Mouse (Mus musculus) retina, adult 2 months (tissue): ENCODE results near the gene Adsl.

Source experiments
- DNase-seq: peaks from one replicate; pipeline ENCODE4 v3.0.0-alpha.2; 2012; ENCODE audit warnings: low read depth, low spot score

The Adsl gene

DNA sequence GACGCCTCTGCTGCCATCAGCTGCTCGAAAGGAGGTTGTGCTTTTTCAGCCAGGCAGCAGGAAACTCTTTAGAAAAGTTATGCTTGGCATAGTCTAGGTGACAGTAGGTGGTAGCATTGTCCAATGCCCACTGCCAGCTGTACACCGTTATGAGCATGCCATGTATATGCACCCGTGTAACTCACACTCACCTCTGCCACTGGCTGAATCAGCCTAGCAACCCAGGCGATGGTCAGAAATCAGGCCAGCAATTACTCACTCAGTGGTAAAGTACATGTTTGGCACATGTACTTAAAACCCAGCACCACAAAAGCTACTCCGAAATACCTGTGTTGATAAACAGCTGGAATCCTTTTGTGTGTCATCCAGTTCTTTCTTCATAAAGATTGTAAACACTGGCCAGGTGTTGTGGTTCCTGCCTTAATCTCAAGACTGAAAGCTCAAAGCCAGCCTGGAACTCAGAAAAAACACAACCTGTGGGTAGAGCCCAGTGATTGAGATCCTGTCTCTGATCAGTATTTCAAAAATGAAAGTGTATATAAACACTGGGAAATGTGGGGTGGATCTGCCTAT is 6.7 kb upstream of the Adsl start:
- DNase-seq = no peak

DNA sequence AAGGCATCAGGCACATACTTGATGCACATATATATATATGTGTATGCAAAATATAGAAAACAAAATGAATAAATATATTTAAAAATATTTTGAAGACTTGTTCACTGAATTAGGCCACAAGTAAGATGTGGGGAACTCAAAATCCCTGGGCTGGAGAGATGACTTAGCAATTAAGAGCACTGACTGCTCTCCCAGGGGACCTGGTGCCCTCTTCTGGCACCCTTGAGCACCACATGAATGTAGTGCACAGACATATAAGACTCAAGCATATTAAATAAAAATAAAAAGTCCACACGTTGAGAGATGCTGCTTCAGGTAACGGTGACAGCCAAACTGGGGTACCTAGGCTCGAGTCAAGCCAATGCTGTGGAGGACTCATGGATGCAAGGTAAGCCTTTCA is 2.4 kb upstream of the Adsl start:
- peak; percentile 15 for DNase-seq

DNA sequence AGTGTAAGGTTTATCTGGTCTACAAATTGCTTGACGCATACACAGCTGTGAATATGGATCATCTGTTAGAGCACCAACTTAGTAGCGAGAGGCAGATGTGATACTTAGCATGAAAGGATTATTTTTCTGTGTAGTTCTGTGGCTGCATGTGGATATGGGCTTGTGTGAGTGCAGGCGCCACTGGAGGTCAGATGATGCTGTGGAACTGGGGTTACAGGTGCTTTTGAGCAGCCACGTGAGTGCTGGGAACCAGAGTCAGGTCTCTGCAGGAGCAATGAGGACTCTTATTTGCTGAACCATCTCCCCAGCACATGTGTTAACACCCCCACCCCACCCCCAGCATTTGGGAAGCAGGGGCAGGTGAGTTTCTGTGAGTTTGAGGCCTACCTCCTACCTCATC is 1.1 kb downstream of the Adsl start:
- DNase-seq = no peak

DNA sequence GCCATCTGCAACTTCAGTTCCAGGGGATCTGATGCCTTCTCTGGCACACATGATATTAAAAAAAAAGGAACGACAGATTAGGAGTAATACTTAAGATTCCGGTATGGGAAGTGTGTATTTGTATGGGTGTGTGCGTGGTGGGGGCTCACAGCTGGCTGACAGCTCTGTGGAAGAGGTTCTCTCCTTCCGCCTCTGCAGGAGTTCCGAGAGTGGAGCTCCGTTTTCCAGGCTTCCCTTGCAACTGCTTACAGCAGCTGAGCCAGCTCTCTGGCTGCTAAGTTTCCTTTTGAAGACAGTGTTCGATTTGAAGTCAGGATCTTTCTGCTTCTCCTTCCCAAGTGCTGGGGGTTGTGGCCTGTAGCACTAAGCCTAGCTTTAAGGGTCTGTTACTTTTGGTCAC is 1.8 kb downstream of the Adsl start:
- DNase-seq = no peak

DNA sequence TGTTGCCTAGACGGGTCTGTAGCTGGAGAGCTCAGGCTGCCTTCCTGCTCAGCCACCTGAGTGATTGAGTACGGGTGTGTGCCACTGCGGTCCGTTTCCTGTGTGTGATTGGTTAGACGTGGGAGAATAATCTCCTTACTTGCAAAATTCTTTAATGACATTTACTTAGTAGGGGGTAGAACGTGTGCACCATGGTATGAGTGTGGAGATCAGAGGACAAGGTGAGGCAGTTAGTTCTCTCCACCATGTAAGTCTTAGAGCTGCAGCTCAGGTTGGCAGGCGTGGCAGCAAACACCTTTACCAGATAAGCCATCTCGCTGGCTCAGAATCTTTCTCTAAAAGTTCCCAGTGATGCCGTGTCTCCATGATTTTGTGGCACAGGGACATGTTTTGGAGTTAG is 5.7 kb downstream of the Adsl start:
- DNase-seq = no peak

DNA sequence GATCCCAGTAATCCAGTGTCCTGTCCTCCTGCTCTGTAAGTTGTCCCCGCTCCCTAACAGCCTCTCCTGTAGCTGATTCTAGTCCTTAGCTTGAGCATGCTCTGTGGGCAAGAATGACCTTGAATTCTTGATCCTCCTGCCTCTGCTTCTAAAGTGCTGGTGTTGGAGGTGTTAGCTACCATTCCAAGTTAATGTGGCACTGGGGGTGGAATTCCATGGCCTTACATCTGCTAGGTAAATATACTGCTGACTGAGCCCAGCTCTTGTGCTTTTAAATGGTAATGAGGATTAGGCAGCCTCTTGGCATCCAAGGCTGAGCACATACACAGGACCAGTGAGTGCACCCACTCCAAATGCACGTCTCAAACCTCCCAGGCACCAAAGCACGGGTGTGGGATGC is 6.6 kb downstream of the Adsl start:
- no peak for DNase-seq

DNA sequence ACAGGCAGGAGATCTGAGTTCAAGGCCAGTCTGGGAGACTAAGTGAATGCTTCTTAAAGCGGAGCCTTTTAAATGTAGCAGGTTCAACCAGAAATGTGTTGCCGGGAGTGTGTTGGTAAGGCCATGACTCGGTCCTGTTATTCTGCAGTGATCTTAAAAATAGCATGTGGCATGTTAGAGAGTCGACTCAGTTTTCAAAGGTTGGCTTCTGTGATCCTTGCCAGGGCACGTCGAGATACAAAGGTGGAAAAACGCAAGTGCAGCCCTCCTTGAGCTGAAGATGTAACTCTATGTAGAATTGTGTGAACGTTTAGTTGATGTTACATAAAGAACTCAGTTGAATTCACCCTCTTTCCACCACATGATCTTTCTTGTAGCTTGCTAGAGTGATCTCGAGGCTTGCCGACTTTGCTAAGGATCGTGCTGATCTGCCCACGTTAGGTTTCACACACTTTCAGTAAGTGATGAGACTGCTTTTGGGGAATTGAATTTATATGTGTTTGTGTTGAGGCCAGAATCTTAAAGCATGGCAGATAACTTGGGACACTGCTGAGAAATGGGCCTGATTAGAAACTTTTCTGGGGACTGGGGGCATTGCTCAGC is 7.6 kb downstream of the Adsl start:
- no peak for DNase-seq

DNA sequence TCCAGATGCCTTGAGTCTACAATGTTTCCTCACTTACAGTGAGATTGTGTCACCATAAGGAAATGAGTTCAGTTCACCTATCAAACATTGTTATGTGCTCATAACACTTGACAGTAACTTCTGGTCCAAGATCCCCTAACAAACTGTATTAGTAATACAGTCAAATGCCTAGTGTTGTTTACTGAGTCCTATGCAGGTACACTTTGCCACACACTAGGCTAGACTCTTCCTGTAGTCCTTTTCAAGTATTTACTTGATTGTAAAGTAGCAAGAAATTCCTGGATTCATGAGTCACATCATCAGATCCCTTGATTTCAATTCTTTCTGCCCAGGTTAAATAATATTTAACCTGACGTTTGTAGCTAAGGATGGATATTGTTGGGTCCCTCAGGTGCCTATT is 21.1 kb downstream of the Adsl start:
- DNase-seq = no peak

DNA sequence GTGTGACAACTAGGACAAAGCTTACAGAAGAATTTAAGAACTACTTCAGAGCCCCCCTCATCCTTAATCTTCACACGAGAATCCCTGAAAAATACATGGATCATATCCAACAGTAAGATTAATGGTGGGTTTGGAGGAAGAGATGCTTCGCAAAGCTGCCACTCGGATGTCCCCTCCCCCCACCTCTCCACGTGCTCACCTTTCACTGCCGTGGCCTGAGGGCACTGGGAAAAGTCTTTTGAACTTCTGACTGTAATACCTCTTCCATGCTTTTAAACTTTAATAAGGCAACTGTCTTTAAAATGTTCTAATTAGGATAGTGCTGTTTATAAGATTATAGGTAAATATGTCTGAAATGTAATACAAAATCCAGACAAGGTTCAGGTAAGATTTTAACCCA is 26.0 kb downstream of the Adsl start:
- DNase-seq = no peak

DNA sequence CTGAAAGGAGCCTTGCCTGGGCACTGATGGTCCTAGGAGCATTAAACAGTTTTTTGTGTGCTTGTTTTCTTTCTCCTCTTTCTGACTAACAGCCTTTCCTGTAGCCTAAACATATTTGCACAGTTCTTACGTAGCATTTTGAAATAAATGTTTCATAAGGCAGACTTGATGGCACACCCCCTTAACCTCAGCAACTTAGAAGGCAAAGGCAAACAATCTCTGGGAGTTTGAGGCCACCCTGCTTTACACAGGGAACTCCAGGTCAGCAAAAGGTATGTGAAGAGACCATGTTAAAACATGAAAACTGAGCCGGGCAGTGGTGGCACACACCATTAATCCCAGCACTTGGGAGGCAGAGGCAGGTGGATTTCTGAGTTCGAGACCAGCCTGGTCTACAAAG is 27.4 kb downstream of the Adsl start:
- no peak for DNase-seq

DNA sequence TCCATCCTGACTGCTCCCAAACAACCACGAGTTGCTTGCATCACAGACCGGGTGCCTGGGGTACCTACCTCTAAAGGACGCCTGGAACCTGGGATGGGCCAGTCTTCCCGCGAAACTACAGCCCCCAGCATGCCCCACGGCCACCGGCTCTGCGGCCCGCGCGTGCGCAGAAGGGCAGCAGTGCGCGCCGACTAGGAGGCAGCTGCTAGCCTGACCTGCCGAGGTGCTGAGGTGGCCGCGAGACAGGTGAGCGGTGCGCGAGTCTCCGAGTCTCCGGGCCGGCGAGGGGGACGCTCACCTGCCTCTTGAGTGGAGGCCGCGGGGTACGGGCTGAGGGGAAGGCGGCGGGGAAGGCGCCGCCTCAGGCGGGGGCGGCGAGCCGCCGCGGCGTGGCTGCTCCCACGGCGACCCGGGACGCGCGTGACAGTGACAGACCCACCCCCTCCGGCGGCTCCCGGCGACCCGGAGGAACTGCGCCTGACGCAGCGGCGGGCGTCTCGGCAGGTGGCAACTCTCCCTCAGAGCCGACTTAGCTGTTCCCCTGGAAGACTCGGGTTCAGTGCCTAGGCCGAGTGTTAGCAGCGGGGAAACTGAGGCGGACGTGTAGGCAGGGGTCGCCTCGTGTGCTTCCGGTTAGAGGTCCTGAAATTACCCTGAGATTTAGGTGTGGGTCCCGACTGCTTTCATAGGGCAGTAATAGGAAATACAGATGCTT is 29.5 kb downstream of the Adsl start, which contains the start of gene Sgsm3:
TSS of gene Sgsm3 (plus strand) at position 146 of the 715 bp plus-strand sequence.
- DNase-seq = peak; percentile 75

DNA sequence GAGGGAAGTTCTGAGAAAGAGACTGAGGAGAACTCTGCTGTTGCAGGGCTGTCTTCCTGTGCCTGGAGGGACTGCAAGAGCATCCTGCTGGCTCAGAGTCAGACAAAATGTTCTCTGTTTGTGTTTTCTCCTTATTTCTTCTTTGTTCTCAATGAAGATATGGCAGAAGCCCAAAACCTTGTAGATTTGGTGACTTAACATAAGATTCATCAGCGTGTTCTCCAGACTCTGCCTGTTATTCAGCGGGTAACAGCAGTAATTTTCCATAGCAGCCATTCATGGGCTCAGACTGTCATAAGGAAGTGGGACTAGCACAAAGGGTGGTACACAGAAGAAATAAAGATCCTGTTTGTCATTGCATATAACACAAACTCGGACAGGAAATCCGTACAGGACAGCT is 31.3 kb downstream of the Adsl start:
- DNase-seq = no peak

DNA sequence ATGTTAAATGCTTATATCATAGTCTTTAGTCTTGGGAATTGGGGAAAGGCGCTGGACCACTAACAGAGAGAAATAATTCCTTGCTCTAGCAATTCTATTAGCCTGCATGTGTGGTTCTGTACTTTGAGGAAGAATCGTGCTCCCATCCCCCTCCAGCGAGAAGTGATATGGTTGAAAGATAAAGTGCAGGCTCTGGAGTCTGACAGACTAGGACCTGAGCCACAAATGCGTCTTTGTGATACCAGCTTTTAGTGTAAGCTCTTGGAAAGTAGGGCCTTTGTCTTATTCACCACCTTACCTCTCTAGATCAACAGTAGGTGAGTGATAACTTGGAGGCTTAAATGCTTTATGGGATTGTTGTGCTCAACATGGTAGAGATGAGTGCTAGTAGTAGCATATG is 32.9 kb downstream of the Adsl start:
- no peak for DNase-seq

DNA sequence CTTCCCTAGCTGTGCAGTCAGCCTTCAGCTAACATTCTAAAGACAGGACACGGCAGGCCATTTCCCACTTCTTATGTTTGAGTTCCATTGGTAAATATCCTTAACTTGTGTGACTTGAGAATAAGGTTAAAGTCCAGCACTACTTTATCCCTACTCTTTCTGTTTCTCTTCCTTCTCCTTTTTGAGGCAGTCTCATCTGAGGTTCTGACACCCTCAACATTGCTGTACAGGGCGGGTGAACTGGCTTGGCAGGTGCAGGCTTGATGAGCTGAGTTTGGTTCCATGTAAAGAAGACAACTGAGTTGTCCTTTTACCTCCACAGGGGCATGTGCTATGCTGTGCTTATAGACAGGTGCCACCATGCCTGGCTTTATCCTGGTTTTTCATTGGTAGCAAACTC is 35.0 kb downstream of the Adsl start:
- DNase-seq = no peak

DNA sequence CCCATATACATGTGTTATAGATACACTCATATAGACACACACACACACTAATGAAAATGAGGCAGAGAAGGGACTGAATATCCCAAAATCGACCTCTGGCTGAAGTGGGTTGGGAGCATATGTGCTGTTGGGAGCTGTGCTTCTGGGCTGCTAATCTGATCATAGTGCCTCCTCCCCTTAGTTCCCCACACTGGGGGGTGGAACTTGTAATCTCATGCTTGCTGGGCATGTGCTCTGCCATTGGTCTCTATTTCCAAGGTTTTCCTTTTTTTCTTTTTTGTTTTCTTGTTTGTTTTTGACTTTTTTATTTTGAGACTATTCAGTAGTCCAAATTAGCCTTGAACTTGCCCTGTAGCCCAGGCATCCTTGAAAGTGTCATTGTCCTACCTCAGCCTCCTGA is 40.0 kb downstream of the Adsl start:
- peak; percentile 32 for DNase-seq

DNA sequence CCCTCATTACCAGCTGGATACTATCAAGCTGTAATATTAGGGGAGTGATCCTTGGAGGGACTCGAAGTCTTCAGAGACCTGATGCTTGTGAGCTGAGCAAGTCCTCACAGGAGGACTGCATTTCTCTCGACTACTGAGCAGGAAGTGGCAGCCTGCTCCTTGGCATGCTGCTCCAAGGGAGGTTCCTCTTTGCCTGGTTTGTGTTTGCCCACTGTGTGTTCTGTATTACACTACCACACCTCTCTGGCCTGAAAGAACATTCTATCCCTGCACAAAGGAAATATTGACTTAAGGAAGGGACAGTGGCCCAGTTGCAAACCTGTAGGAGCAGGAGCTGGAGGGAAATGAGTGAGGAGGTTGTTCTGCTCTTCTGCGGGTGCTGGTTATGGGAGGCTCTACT is 41.4 kb downstream of the Adsl start:
- DNase-seq = no peak

DNA sequence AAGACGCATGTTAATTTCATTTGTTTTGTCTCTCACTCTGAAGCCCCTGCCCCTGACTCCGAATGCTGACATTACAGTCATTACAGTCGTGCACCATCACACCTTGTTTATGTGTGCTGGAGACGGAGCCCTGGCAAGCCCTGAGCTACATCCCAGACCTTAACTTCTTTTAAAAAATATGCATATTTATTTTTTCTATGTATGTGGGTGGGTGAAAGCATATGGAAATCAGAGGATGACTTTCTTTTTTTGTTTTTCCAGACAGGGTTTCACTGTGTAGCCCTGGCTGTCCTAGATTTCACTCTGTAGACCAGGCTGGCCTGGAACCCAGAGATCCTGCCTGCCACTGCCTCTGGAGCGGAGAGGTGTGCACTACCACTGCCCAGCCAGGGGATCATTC is 46.7 kb downstream of the Adsl start:
- DNase-seq = no peak

DNA sequence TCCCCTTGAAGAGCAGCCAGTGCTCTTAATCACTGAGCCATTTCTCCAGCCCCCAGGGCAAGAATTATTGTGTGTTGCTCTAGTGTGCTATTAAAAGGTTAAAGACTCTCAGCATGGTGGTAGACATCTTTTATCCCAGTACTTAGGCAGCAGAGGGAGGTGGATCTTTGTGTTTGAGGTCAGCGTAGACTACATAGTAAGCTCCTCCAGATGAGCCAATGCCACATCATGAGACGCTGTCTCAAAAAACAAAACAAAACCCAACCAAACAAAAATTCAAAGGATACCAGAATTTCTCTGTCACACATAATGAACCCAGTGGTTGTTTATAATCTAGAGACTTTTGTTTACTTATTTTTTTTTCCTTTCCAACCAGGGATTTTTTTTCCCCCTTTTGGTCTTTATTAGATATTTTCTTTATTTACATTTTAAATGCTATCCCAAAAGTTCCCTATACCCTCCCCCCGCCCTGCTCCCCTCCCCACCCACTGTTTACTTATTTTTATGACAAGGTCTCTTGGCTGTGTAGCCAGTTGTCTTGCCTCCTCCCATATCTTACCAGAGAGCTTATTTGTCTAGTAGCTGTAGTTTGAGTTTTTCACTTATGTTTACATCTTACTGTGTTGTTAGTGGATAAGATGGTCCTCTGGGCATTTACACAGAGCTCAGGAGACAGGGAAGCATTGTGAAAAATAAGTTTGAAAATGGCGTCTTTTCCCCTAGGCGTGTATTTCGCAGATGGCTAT is 48.0 kb downstream of the Adsl start:
- no peak for DNase-seq

DNA sequence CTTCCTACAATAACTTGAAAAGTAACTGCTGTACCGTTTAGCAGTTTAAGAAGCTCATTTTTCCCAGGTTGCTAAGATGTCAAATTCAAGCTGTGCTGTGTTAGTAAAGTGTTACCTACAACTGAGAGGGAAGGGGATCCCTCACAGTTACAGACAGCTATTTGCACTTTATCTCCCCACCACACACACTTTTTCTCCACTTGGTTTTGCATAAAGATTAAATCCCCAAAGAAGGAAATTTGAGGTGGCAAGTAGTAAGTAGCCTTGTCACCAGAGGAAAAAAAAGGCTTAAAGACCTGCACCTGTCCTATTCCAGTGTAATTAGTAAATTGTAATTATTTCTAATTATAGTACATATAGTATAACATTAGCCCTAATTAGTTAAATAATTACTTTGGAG is 48.8 kb downstream of the Adsl start:
- DNase-seq = no peak

DNA sequence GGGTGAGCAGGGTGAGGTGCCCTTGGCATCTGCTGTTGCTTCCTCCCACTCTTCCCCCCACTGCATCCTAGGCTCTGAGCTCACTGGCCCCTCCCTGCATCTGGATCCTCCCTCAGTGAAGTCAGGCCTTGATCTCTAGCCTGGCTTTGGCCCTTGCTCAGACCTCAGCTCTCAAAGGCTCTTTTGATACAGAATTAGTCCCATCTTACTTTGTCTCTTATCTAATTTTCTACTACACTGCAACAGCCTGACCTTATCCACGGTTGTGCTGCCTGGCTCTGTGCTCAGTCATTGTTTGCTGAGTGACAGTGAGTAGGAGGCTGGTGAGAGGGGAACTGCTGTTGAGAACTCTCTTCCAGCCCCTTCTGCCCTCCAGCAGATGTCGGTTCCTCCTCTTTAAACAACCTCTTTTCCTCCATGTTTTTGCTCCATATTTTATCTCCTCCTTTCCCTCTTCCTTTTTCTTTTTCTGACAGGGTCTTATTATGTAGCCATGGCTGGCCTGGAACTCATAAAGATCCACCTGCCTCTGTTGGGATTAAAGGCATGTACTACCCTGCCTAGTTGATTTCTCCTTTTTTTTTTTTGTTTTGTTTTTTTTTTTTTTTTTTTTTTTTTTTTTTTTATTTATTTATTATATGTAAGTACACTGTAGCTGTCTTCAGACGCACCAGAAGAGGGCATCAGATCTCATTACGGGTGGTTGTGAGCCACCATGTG is 52.3 kb downstream of the Adsl start:
- no peak for DNase-seq

DNA sequence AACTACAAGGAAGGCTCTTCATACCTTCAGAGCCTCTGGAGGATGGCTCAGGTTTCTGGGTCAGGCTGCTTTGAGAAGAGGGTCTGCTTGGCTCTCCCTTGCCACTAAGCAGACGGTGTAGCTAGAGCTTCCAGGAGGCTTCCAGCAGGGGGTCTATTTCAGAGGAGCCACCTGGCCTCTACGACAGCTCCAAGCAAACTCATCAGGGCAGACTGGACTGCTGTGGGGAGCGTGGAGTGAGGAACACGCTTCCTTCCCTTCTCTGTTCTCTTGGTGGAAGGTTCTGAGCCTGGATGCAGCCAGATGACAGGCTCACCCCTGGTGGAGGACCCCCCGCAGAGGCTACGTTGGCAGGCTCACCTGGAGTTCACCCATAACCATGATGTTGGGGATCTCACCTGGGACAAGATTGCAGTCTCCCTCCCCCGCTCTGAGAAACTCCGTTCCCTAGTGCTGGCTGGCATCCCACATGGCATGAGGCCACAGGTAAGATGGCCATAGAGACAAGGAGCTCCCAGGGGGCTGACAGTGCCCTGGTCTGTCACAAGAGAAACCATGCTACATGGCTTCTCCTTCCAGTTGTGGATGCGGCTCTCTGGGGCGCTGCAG is 57.9 kb downstream of the Adsl start:
- no peak for DNase-seq

DNA sequence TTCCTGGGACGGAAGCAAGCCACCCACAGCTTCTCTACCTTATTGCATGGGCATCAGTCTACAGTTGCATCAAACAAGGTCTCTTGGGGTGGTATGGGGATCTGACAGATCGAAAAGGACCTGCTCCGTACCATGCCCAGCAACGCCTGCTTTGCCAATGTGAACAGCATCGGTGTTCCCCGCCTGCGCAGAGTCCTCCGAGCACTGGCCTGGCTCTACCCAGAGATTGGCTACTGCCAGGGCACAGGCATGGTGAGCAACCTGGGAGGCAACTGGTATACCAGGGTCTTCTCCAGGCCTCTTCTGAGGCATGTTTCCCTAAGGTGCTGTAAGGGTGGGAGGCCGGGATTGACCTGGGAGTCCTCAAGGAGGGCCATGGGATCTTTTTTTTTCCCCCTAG is 59.0 kb downstream of the Adsl start:
- no peak for DNase-seq
